Mouse (Mus musculus) CH12.LX (cell line): Measurements from ENCODE around the gene Nr1h5. TPM values are rescaled to one million over a fixed set of nuclear protein-coding genes. Genes with fewer than 3 reads are reported as not detected.

Experiments used
- DNase-seq: peaks from one replicate; pipeline ENCODE4 v3.0.0-alpha.2; 2013; ENCODE audit errors: extremely low read depth
- H3K27ac ChIP-seq: 2 replicates; pipeline ENCODE4 v1.5.1; 2012; ENCODE audit warnings: low read depth, mild to moderate bottlenecking, control low read depth, moderate library complexity; ENCODE audit not compliant: insufficient read depth
- H3K27me3 ChIP-seq: replicated peaks from 2 replicates; pipeline ENCODE3; 2012; ENCODE audit warnings: inconsistent platforms
- H3K36me3 ChIP-seq, 2 experiments: replicated peaks in 1 of 2; 2 replicates each; pipeline versions ENCODE3 to v1.6.1; 2012; ENCODE audit warnings: inconsistent platforms in 1 of 2, low read length in 1 of 2, mild to moderate bottlenecking in 1 of 2, mixed read lengths in 1 of 2, moderate library complexity in 1 of 2; ENCODE audit not compliant: control insufficient read depth in 1 of 2, insufficient read depth in 1 of 2
- H3K4me1 ChIP-seq, 2 experiments: 2 replicates each; pipeline ENCODE4 v1.6.1; 2012; ENCODE audit warnings: inconsistent platforms in 1 of 2, moderate library complexity in 1 of 2; ENCODE audit not compliant: insufficient read depth in 2 of 2, control insufficient read depth in 1 of 2
- H3K4me2 ChIP-seq: 2 replicates; pipeline ENCODE4 v1.6.1; 2012; ENCODE audit warnings: low read depth, mild to moderate bottlenecking, control low read depth; ENCODE audit not compliant: poor library complexity, insufficient read depth, severe bottlenecking
- H3K4me3 ChIP-seq, 3 experiments: fragments of 150-350 bp in 1 of 3; sonication (generic) in 1 of 3; replicated peaks in 1 of 3; 2 replicates each; pipeline versions ENCODE3 to v1.5.1; 2011 to 2012; ENCODE audit warnings: low read depth in 2 of 3, low read length in 2 of 3, mild to moderate bottlenecking in 2 of 3, moderate library complexity in 2 of 3, control low read depth in 1 of 3, improper control_type of control experiment in 1 of 3, inconsistent platforms in 1 of 3, mixed read lengths in 1 of 3; ENCODE audit not compliant: poor library complexity in 1 of 3
- H3K79me2 ChIP-seq: replicated peaks from 2 replicates; pipeline ENCODE4 v1.6.1; 2012; ENCODE audit warnings: mild to moderate bottlenecking, moderate library complexity; ENCODE audit not compliant: control insufficient read depth, poor library complexity, insufficient read depth, severe bottlenecking; ENCODE audit errors: extremely low read depth
- H3K9ac ChIP-seq: 2 replicates; pipeline ENCODE4 v1.6.1; 2012; ENCODE audit warnings: low read depth, mild to moderate bottlenecking, control low read depth, moderate library complexity; ENCODE audit not compliant: insufficient read depth
- H3K9me3 ChIP-seq: replicated peaks from 2 replicates; pipeline ENCODE3; 2012; ENCODE audit warnings: low read length, inconsistent platforms, mixed read lengths
- CHD1 ChIP-seq: IDR thresholded peaks from 2 replicates; pipeline ENCODE4 v1.6.1; 2012; ENCODE audit warnings: low read depth, low read length, improper control_type of control experiment, inconsistent platforms
- CTCF ChIP-seq, 2 experiments: IDR thresholded peaks in 1 of 2; conservative IDR thresholded peaks in 1 of 2; 2 replicates each; pipeline ENCODE4 v1.5.1; 2011 to 2012; ENCODE audit warnings: low read depth in 2 of 2, low read length in 2 of 2, improper control_type of control experiment in 1 of 2, inconsistent platforms in 1 of 2, mild to moderate bottlenecking in 1 of 2, moderate library complexity in 1 of 2
- E2F4 ChIP-seq: IDR thresholded peaks from 2 replicates; pipeline ENCODE4 v1.6.1; 2011; ENCODE audit warnings: low read depth, low read length, improper control_type of control experiment; ENCODE audit not compliant: insufficient replicate concordance
- ELF1 ChIP-seq: IDR thresholded peaks from 2 replicates; pipeline ENCODE4 v1.6.1; 2014; ENCODE audit warnings: low read depth, mild to moderate bottlenecking, inconsistent platforms, low read length, improper control_type of control experiment
- EP300 ChIP-seq: IDR thresholded peaks from 2 replicates; pipeline ENCODE4 v1.6.1; 2011; ENCODE audit warnings: low read length, improper control_type of control experiment
- MAX ChIP-seq: IDR thresholded peaks from 2 replicates; pipeline ENCODE4 v1.6.1; 2011; ENCODE audit warnings: low read length, improper control_type of control experiment
- MYC ChIP-seq: IDR thresholded peaks from 2 replicates; pipeline ENCODE4 v1.6.1; 2011; ENCODE audit warnings: low read depth, mild to moderate bottlenecking, improper control_type of control experiment, low read length
- NELFE ChIP-seq: IDR thresholded peaks from 2 replicates; pipeline ENCODE4 v1.6.1; 2011; ENCODE audit warnings: low read depth, low read length, improper control_type of control experiment
- NRF1 ChIP-seq: IDR thresholded peaks from 2 replicates; pipeline ENCODE4 v1.6.1; 2014; ENCODE audit warnings: low read depth, mild to moderate bottlenecking, inconsistent platforms, low read length, improper control_type of control experiment, moderate library complexity
- PAX5 ChIP-seq: IDR thresholded peaks from 2 replicates; pipeline ENCODE4 v1.6.1; 2012; ENCODE audit warnings: low read length, inconsistent platforms, mixed read lengths
- TCF12 ChIP-seq: IDR thresholded peaks from 2 replicates; pipeline ENCODE4 v1.6.1; 2014; ENCODE audit warnings: low read depth, mild to moderate bottlenecking, inconsistent platforms, low read length, improper control_type of control experiment
- USF2 ChIP-seq: conservative IDR thresholded peaks from 2 replicates; pipeline ENCODE4 v1.6.1; 2011; ENCODE audit warnings: low read depth, low read length, improper control_type of control experiment
- ZC3H11A ChIP-seq: IDR thresholded peaks from 2 replicates; pipeline ENCODE4 v1.6.1; 2012; ENCODE audit warnings: low read depth, mild to moderate bottlenecking, inconsistent platforms, low read length, improper control_type of control experiment
- ZMIZ1 ChIP-seq: IDR thresholded peaks from 2 replicates; pipeline ENCODE4 v1.6.1; 2012; ENCODE audit warnings: low read depth, mild to moderate bottlenecking, inconsistent platforms, low read length, improper control_type of control experiment
- dilution Hi-C: fragments of 300-500 bp; cut with MboI; formaldehyde crosslinking; loops from 2 replicates; pipeline ENCODE4 v1.14.3; 2020; ENCODE audit warnings: low sequenced_read_pairs; ENCODE audit not compliant: extremely low pct_unique_long_range_greater_than_20kb, extremely low pct_ligation_motif_present
- in situ Hi-C: fragments of 300-500 bp; cut with MboI; formaldehyde crosslinking; loops from 3 replicates; pipeline ENCODE4 v1.14.3; 2019; ENCODE audit warnings: low sequenced_read_pairs, low pct_ligation_motif_present, low pct_unique_long_range_greater_than_20kb, mixed read lengths
- polyA plus RNA-seq: library from polyadenylated mRNA; unstranded; fragments of >175 nt; gene quantifications from 2 replicates; pipeline ENCODE4 v1.2.1, GENCODE M21; 2012; ENCODE audit warnings: low read depth; ENCODE audit not compliant: insufficient read length
- total RNA-seq, 2 experiments: library from RNA; depleted of rRNA; stranded (reverse); fragments of 300-350 nt in 1 of 2; fragments of >200 nt in 1 of 2; gene quantifications; 2 replicates each; pipeline ENCODE4 v1.2.3; 2012 to 2014

Nr1h5 gene
- total and polyA plus RNA-seq, 3 experiments, result 0.13 TPM; not detected in 2

DNA sequence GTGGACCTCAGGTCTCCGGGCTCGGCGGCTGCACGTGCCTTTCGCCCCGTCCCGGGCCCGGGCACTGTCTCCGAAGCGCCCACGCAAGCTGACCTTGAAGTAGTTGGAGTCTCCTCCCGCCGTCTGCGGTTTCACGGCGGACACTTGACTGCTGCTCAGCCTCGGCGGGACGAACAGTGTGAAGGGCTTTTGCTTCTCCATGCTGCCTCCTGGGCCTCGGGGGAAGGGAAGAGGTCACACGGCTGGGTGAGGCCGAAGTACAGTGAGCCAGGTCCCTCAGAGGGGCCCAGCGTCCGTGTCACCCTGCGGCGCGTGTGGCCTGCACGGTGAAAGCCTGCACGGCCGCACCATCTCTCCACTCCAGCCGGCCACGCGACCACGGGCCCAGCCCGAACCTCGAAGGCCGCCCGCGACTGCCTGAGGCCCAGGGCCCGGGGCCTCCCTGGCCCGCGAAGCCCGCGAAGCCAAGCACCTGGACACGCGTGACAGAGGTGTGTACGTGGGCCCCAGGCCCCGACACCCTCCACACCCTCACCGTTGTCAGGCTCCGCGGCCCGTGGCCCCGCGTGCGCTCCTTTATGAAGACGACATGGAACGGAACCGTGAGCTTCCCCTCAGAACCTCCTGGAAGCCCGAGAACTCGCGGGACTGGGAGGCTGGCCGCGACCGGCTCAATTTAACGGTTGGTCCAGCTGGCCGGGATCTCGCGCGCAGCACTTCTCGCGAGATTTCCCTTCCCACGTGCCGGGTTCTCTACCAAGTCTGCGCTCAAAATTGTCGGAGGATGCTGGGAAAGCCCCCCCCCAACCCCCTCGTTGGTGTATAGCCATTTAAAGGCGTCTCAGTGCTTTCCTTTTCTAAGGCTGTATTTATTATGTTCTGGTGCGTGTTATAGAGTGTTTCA lies 28.2 kb downstream of the Nr1h5 start, which contains the start of gene Sycp1:
Gene Sycp1, minus strand, starts transcription at position 650 of the 904 bp plus-strand sequence.
- Histone ChIP-seq H3K27ac (no peak within 1 kb of the TSS), H3K27me3 (no peaks in the 10 kb centered on the region), H3K9ac (no peak within 1 kb of the TSS), H3K4me1 (no peaks in the 10 kb centered on the region), H3K9me3 (peaks cover 7% of the 10 kb centered on the region), H3K79me2 (no peaks in the 10 kb centered on the region), H3K4me2 (no peak within 1 kb of the TSS), H3K36me3 (no peaks in the 10 kb centered on the region), H3K4me3 (no peak within 1 kb of the TSS)
- dilution Hi-C loops (no loop called here), in situ Hi-C loops (no loop called here)
- DNase-seq, result no peak
- TF ChIP-seq E2F4 (no peak), TCF12 (no peak), ELF1 (no peak), USF2 (no peak)

GRCm38 (mm10) chr3:102899136-102899535 lies 64.8 kb downstream of the Nr1h5 start:
- no peak for DNase-seq
- H3K4me1 ChIP-seq, result no peaks in the 10 kb centered on the region
- TF ChIP-seq CHD1, result no peak
- TF ChIP-seq MAX, result no peak
- TF ChIP-seq EP300, result no peak
- TF ChIP-seq ZC3H11A, result no peak
- no peak for TF ChIP-seq NRF1
- no peak for TF ChIP-seq MYC
- TF ChIP-seq CTCF (conservative IDR thresholded peaks at IDR 0.05 in 1 of 2, IDR thresholded peaks at IDR 0.05 in 1 of 2; ENCODE audit: low read depth in 2 of 2, low read length in 2 of 2), result no peak
- no peak for TF ChIP-seq NELFE
- no peak for TF ChIP-seq USF2
- TF ChIP-seq PAX5, result no peak
- no peak for TF ChIP-seq ZMIZ1
- in situ Hi-C loops (no loop called here), dilution Hi-C loops (no loop called here)
- no peak overlapping the region for H3K4me2 ChIP-seq
- H3K9me3 ChIP-seq, result no peaks in the 10 kb centered on the region
- H3K79me2 ChIP-seq, result no peaks in the 10 kb centered on the region
- H3K4me3 ChIP-seq, result no peak overlapping the region
- H3K27me3 ChIP-seq, result no peaks in the 10 kb centered on the region
- H3K27ac ChIP-seq, result no peak overlapping the region
- H3K9ac ChIP-seq, result no peak overlapping the region
- no peaks in the 10 kb centered on the region for H3K36me3 ChIP-seq

Other genes with a start within 250 kb of the Nr1h5 start
- 1.4 and 1.5 TPM in 2 replicates for gene Tspan2, start 229.6 kb downstream of the Nr1h5 start, total RNA-seq (2012; rRNA removed)
- 2.8 and 3.0 TPM in 2 replicates for gene Tspan2, start 229.6 kb downstream of the Nr1h5 start, total RNA-seq (2014; rRNA removed)
- 4.5 and 6.0 TPM in 2 replicates for gene Tspan2, start 229.6 kb downstream of the Nr1h5 start, polyA plus RNA-seq
- not detected in 2 replicates for gene Tshb, start 181.4 kb downstream of the Nr1h5 start, total RNA-seq (2012; rRNA removed)
- gene Tshb, start 181.4 kb downstream of the Nr1h5 start, total RNA-seq (2014; rRNA removed), result not detected in 2 replicates
- gene Tshb, start 181.4 kb downstream of the Nr1h5 start, polyA plus RNA-seq, result 0.19 TPM in 1 of 2 replicates, not detected in the other
- gene Sycp1, start 28.0 kb downstream of the Nr1h5 start, total RNA-seq (2012; rRNA removed), result not detected in 2 replicates
- gene Sycp1, start 28.0 kb downstream of the Nr1h5 start, total RNA-seq (2014; rRNA removed), result not detected in 2 replicates
- gene Sycp1, start 28.0 kb downstream of the Nr1h5 start, polyA plus RNA-seq, result not detected in 2 replicates
- gene Sike1, start 31.6 kb upstream of the Nr1h5 start, total RNA-seq (2012; rRNA removed), result 15.3 and 20.9 TPM in 2 replicates
- 28.2 and 39.2 TPM in 2 replicates for gene Sike1, start 31.6 kb upstream of the Nr1h5 start, total RNA-seq (2014; rRNA removed)
- 31.6 and 38.4 TPM in 2 replicates for gene Sike1, start 31.6 kb upstream of the Nr1h5 start, polyA plus RNA-seq
- gene Csde1, start 56.3 kb upstream of the Nr1h5 start, total RNA-seq (2012; rRNA removed), result 196 and 213 TPM in 2 replicates
- 249 and 280 TPM in 2 replicates for gene Csde1, start 56.3 kb upstream of the Nr1h5 start, total RNA-seq (2014; rRNA removed)
- gene Csde1, start 56.3 kb upstream of the Nr1h5 start, polyA plus RNA-seq, result 194 and 210 TPM in 2 replicates
- 49.7 and 52.5 TPM in 2 replicates for gene Nras, start 94.2 kb upstream of the Nr1h5 start, total RNA-seq (2012; rRNA removed)
- gene Nras, start 94.2 kb upstream of the Nr1h5 start, total RNA-seq (2014; rRNA removed), result 47.7 and 48.2 TPM in 2 replicates
- gene Nras, start 94.2 kb upstream of the Nr1h5 start, polyA plus RNA-seq, result 69.1 and 79.3 TPM in 2 replicates
- gene Ampd1, start 109.9 kb upstream of the Nr1h5 start, total RNA-seq (2012; rRNA removed), result not detected in 2 replicates
- not detected in 2 replicates for gene Ampd1, start 109.9 kb upstream of the Nr1h5 start, total RNA-seq (2014; rRNA removed)
- 0.19 and 0.38 TPM in 2 replicates for gene Ampd1, start 109.9 kb upstream of the Nr1h5 start, polyA plus RNA-seq
- gene Dennd2c, start 138.5 kb upstream of the Nr1h5 start, total RNA-seq (2012; rRNA removed), result 0.13 and 0.21 TPM in 2 replicates
- 0.19 and 0.26 TPM in 2 replicates for gene Dennd2c, start 138.5 kb upstream of the Nr1h5 start, total RNA-seq (2014; rRNA removed)
- gene Dennd2c, start 138.5 kb upstream of the Nr1h5 start, polyA plus RNA-seq, result 0.27 and 0.30 TPM in 2 replicates
- gene Bcas2, start 207.5 kb upstream of the Nr1h5 start, total RNA-seq (2012; rRNA removed), result 65.3 and 77.6 TPM in 2 replicates
- gene Bcas2, start 207.5 kb upstream of the Nr1h5 start, total RNA-seq (2014; rRNA removed), result 126 and 138 TPM in 2 replicates
- gene Bcas2, start 207.5 kb upstream of the Nr1h5 start, polyA plus RNA-seq, result 111 and 130 TPM in 2 replicates